Mouse (Mus musculus): Measurements from ENCODE around the gene Otub1. TPM values are rescaled to one million over a fixed set of nuclear protein-coding genes. Genes with fewer than 3 reads are reported as not detected.

Gene Otub1
- polyA plus RNA-seq, 1 experiment from 2014 or later = 275 TPM

GRCm38 (mm10) chr19:7181496-7181895, 24.6 kb downstream of the Otub1 start:
- 69% methylated on average over 7 of the region's 7 CpGs for WGBS
- no peak overlapping the region for H3K4me3 ChIP-seq
- H3K27ac ChIP-seq = peak overlapping the region; percentile 69; the same call in 1 of the 2 replicates
- peaks cover 93% of the 10 kb centered on the region for H3K4me1 ChIP-seq
- no peak for DNase-seq (ENCODE audit: extremely low spot score, low spot score)
- H3K36me3 ChIP-seq (replicated peaks) = no peaks in the 10 kb centered on the region
- H3K9me3 ChIP-seq = no peaks in the 10 kb centered on the region
- peaks cover 97% of the 10 kb centered on the region for H3K27me3 ChIP-seq (ENCODE audit: poor library complexity, severe bottlenecking)

- H3K36me3 ChIP-seq (replicated peaks) = no peaks in the 10 kb centered on the region
- H3K4me1 ChIP-seq = peaks cover 93% of the 10 kb centered on the region
- no peak for DNase-seq (ENCODE audit: extremely low spot score, low spot score)
- no peaks in the 10 kb centered on the region for H3K9me3 ChIP-seq
- WGBS = 80% methylated on average over 8 of the region's 8 CpGs
- peaks cover 97% of the 10 kb centered on the region for H3K27me3 ChIP-seq (ENCODE audit: poor library complexity, severe bottlenecking)
- no peak overlapping the region for H3K4me3 ChIP-seq
- H3K27ac ChIP-seq = peak overlapping the region; percentile 20; the same call in 1 of the 2 replicates
Measured at GRCm38 (mm10) chr19:7180756-7181405, 25.2 kb downstream of the Otub1 start.

- Histone ChIP-seq H3K27me3 (ENCODE audit: poor library complexity, severe bottlenecking) (peaks cover 91% of the 10 kb centered on the region), H3K27ac (peak overlapping the region; percentile 72), H3K9me3 (no peaks in the 10 kb centered on the region), H3K4me1 (peaks cover 82% of the 10 kb centered on the region), H3K4me3 (no peak overlapping the region), H3K36me3 (replicated peaks) (no peaks in the 10 kb centered on the region)
- WGBS = 45% methylated on average over 3 of the region's 3 CpGs
- no peak for DNase-seq (ENCODE audit: extremely low spot score, low spot score)
Measured at GRCm38 (mm10) chr19:7178841-7179452, 27.2 kb downstream of the Otub1 start.

- peaks cover 79% of the 10 kb centered on the region for H3K4me1 ChIP-seq
- H3K36me3 ChIP-seq (replicated peaks) = no peaks in the 10 kb centered on the region
- DNase-seq (ENCODE audit: extremely low spot score, low spot score) = no peak
- H3K9me3 ChIP-seq = no peaks in the 10 kb centered on the region
- no peak overlapping the region; the same call in 1 of the 2 replicates for H3K4me3 ChIP-seq
- 57% methylated on average over 13 of the region's 13 CpGs for WGBS
- peak overlapping the region; percentile 72 for H3K27ac ChIP-seq
- H3K27me3 ChIP-seq (ENCODE audit: poor library complexity, severe bottlenecking) = peaks cover 87% of the 10 kb centered on the region
Measured at GRCm38 (mm10) chr19:7177804-7178511, 28.2 kb downstream of the Otub1 start.

GRCm38 (mm10) chr19:7176041-7176696, 29.9 kb downstream of the Otub1 start:
- peaks cover 79% of the 10 kb centered on the region for H3K4me1 ChIP-seq
- WGBS = 10% methylated on average over 11 of the region's 11 CpGs
- peaks cover 76% of the 10 kb centered on the region for H3K27me3 ChIP-seq (ENCODE audit: poor library complexity, severe bottlenecking)
- no peak overlapping the region for H3K4me3 ChIP-seq
- no peaks in the 10 kb centered on the region for H3K9me3 ChIP-seq
- peak overlapping the region; percentile 62 for H3K27ac ChIP-seq
- no peaks in the 10 kb centered on the region for H3K36me3 ChIP-seq (replicated peaks)
- DNase-seq (ENCODE audit: extremely low spot score, low spot score) = no peak

- Histone ChIP-seq H3K36me3 (replicated peaks) (no peaks in the 10 kb centered on the region), H3K27ac (peak overlapping the region; percentile 82), H3K4me1 (peaks cover 64% of the 10 kb centered on the region), H3K27me3 (ENCODE audit: poor library complexity, severe bottlenecking) (peaks cover 75% of the 10 kb centered on the region), H3K4me3 (peak overlapping the region; percentile 27), H3K9me3 (no peaks in the 10 kb centered on the region)
- DNase-seq (ENCODE audit: extremely low spot score, low spot score) = peak; percentile 84
- WGBS = 11% methylated on average over 13 of the region's 13 CpGs
Measured at GRCm38 (mm10) chr19:7172051-7172866, 33.9 kb downstream of the Otub1 start.

GRCm38 (mm10) chr19:7171447-7171846, 34.7 kb downstream of the Otub1 start:
- 8% methylated on average over 8 of the region's 8 CpGs for WGBS
- peaks cover 67% of the 10 kb centered on the region for H3K4me1 ChIP-seq
- H3K27me3 ChIP-seq (ENCODE audit: poor library complexity, severe bottlenecking) = peaks cover 76% of the 10 kb centered on the region
- no peaks in the 10 kb centered on the region for H3K9me3 ChIP-seq
- peak overlapping the region; percentile 27 for H3K4me3 ChIP-seq
- H3K27ac ChIP-seq = peak overlapping the region; percentile 82
- no peaks in the 10 kb centered on the region for H3K36me3 ChIP-seq (replicated peaks)
- DNase-seq (ENCODE audit: extremely low spot score, low spot score) = no peak

GRCm38 (mm10) chr19:7170916-7171315, 35.2 kb downstream of the Otub1 start:
- H3K9me3 ChIP-seq = no peaks in the 10 kb centered on the region
- peaks cover 67% of the 10 kb centered on the region for H3K4me1 ChIP-seq
- peaks cover 76% of the 10 kb centered on the region for H3K27me3 ChIP-seq (ENCODE audit: poor library complexity, severe bottlenecking)
- WGBS = 74% methylated on average over 6 of the region's 6 CpGs
- peak overlapping the region; percentile 27; the same call in 1 of the 2 replicates for H3K4me3 ChIP-seq
- no peaks in the 10 kb centered on the region for H3K36me3 ChIP-seq (replicated peaks)
- DNase-seq (ENCODE audit: extremely low spot score, low spot score) = no peak
- H3K27ac ChIP-seq = peak overlapping the region; percentile 82

GRCm38 (mm10) chr19:7168423-7168822, 37.7 kb downstream of the Otub1 start:
- WGBS = 43% methylated on average over 2 of the region's 2 CpGs
- no peak overlapping the region for H3K4me3 ChIP-seq
- DNase-seq (ENCODE audit: extremely low spot score, low spot score) = no peak
- peaks cover 84% of the 10 kb centered on the region for H3K4me1 ChIP-seq
- no peaks in the 10 kb centered on the region for H3K9me3 ChIP-seq
- peaks cover 87% of the 10 kb centered on the region for H3K27me3 ChIP-seq (ENCODE audit: poor library complexity, severe bottlenecking)
- no peak overlapping the region for H3K27ac ChIP-seq
- H3K36me3 ChIP-seq (replicated peaks) = no peaks in the 10 kb centered on the region

GRCm38 (mm10) chr19:7166767-7167166, 39.3 kb downstream of the Otub1 start:
- H3K4me3 ChIP-seq = peak overlapping the region; percentile 78; the same call in 1 of the 2 replicates
- H3K27ac ChIP-seq = no peak overlapping the region
- 9% methylated on average over 6 of the region's 6 CpGs for WGBS
- peaks cover 82% of the 10 kb centered on the region for H3K4me1 ChIP-seq
- H3K27me3 ChIP-seq (ENCODE audit: poor library complexity, severe bottlenecking) = peaks cover 98% of the 10 kb centered on the region
- DNase-seq (ENCODE audit: extremely low spot score, low spot score) = no peak
- H3K9me3 ChIP-seq = no peaks in the 10 kb centered on the region
- no peaks in the 10 kb centered on the region for H3K36me3 ChIP-seq (replicated peaks)

- H3K4me1 ChIP-seq = peaks cover 81% of the 10 kb centered on the region
- no peaks in the 10 kb centered on the region for H3K36me3 ChIP-seq (replicated peaks)
- H3K27ac ChIP-seq = peak overlapping the region; percentile 84
- DNase-seq (ENCODE audit: extremely low spot score, low spot score) = no peak
- H3K9me3 ChIP-seq = no peaks in the 10 kb centered on the region
- H3K27me3 ChIP-seq (ENCODE audit: poor library complexity, severe bottlenecking) = peaks cover 98% of the 10 kb centered on the region
- H3K4me3 ChIP-seq = peak overlapping the region; percentile 78
- 3% methylated on average over 14 of the region's 15 CpGs for WGBS
Measured at GRCm38 (mm10) chr19:7166200-7166711, 39.9 kb downstream of the Otub1 start.
